Mouse (Mus musculus): ENCODE results near the gene Tgfa. TPM values are rescaled to one million over a fixed set of nuclear protein-coding genes. Genes with fewer than 3 reads are reported as not detected.

Gene Tgfa
- polyA plus RNA-seq, 1 experiment = 10.0 TPM

- TF ChIP-seq POLR2A (IDR thresholded peaks at IDR 0.05; ENCODE audit: borderline replicate concordance, extremely low read depth, insufficient read depth, insufficient read length, poor library complexity, severe bottlenecking) (no peak), CTCF (IDR thresholded peaks at IDR 0.05; ENCODE audit: borderline replicate concordance, extremely low read depth, insufficient read depth, insufficient read length) (no peak)
- DNase-seq (ENCODE audit: low read depth) = no peak
Observed at GRCm38 (mm10) chr6:86210619-86211018, 15.6 kb downstream of the Tgfa start.

- peak; percentile 67 for DNase-seq (ENCODE audit: low read depth)
- no peak for TF ChIP-seq CTCF (IDR thresholded peaks at IDR 0.05; ENCODE audit: borderline replicate concordance, extremely low read depth, insufficient read depth, insufficient read length)
- no peak for TF ChIP-seq POLR2A (IDR thresholded peaks at IDR 0.05; ENCODE audit: borderline replicate concordance, extremely low read depth, insufficient read depth, insufficient read length, poor library complexity, severe bottlenecking)
Observed at GRCm38 (mm10) chr6:86211081-86211763, 16.2 kb downstream of the Tgfa start.

- DNase-seq (ENCODE audit: low read depth) = no peak
- TF ChIP-seq POLR2A (IDR thresholded peaks at IDR 0.05; ENCODE audit: borderline replicate concordance, extremely low read depth, insufficient read depth, insufficient read length, poor library complexity, severe bottlenecking) = no peak
- no peak for TF ChIP-seq CTCF (IDR thresholded peaks at IDR 0.05; ENCODE audit: borderline replicate concordance, extremely low read depth, insufficient read depth, insufficient read length)
Observed at GRCm38 (mm10) chr6:86212871-86213640, 18.0 kb downstream of the Tgfa start.

GRCm38 (mm10) chr6:86218066-86218465 is 23.0 kb downstream of the Tgfa start:
- TF ChIP-seq POLR2A (IDR thresholded peaks at IDR 0.05; ENCODE audit: borderline replicate concordance, extremely low read depth, insufficient read depth, insufficient read length, poor library complexity, severe bottlenecking) (no peak), CTCF (IDR thresholded peaks at IDR 0.05; ENCODE audit: borderline replicate concordance, extremely low read depth, insufficient read depth, insufficient read length) (no peak)
- DNase-seq (ENCODE audit: low read depth) = no peak

GRCm38 (mm10) chr6:86218739-86219138 is 23.7 kb downstream of the Tgfa start:
- TF ChIP-seq POLR2A (IDR thresholded peaks at IDR 0.05; ENCODE audit: borderline replicate concordance, extremely low read depth, insufficient read depth, insufficient read length, poor library complexity, severe bottlenecking) = no peak
- no peak for TF ChIP-seq CTCF (IDR thresholded peaks at IDR 0.05; ENCODE audit: borderline replicate concordance, extremely low read depth, insufficient read depth, insufficient read length)
- DNase-seq (ENCODE audit: low read depth) = no peak

GRCm38 (mm10) chr6:86219494-86219893 is 24.5 kb downstream of the Tgfa start:
- no peak for TF ChIP-seq CTCF (IDR thresholded peaks at IDR 0.05; ENCODE audit: borderline replicate concordance, extremely low read depth, insufficient read depth, insufficient read length)
- no peak for TF ChIP-seq POLR2A (IDR thresholded peaks at IDR 0.05; ENCODE audit: borderline replicate concordance, extremely low read depth, insufficient read depth, insufficient read length, poor library complexity, severe bottlenecking)
- DNase-seq (ENCODE audit: low read depth) = no peak

- TF ChIP-seq CTCF (IDR thresholded peaks at IDR 0.05; ENCODE audit: borderline replicate concordance, extremely low read depth, insufficient read depth, insufficient read length) = no peak
- no peak for TF ChIP-seq POLR2A (IDR thresholded peaks at IDR 0.05; ENCODE audit: borderline replicate concordance, extremely low read depth, insufficient read depth, insufficient read length, poor library complexity, severe bottlenecking)
- DNase-seq (ENCODE audit: low read depth) = peak; percentile 32
Observed at GRCm38 (mm10) chr6:86220171-86220570, 25.1 kb downstream of the Tgfa start.

GRCm38 (mm10) chr6:86222381-86222780 is 27.4 kb downstream of the Tgfa start:
- no peak for TF ChIP-seq CTCF (IDR thresholded peaks at IDR 0.05; ENCODE audit: borderline replicate concordance, extremely low read depth, insufficient read depth, insufficient read length)
- no peak for TF ChIP-seq POLR2A (IDR thresholded peaks at IDR 0.05; ENCODE audit: borderline replicate concordance, extremely low read depth, insufficient read depth, insufficient read length, poor library complexity, severe bottlenecking)

GRCm38 (mm10) chr6:86225604-86226003 is 30.6 kb downstream of the Tgfa start:
- TF ChIP-seq CTCF (IDR thresholded peaks at IDR 0.05; ENCODE audit: borderline replicate concordance, extremely low read depth, insufficient read depth, insufficient read length) (no peak), POLR2A (IDR thresholded peaks at IDR 0.05; ENCODE audit: borderline replicate concordance, extremely low read depth, insufficient read depth, insufficient read length, poor library complexity, severe bottlenecking) (no peak)
- DNase-seq (ENCODE audit: low read depth) = no peak

More at GRCm38 (mm10) chr6:86222381-86222780, 27.4 kb downstream of the Tgfa start:
- no peak for DNase-seq (ENCODE audit: low read depth)

- TF ChIP-seq CTCF (IDR thresholded peaks at IDR 0.05; ENCODE audit: borderline replicate concordance, extremely low read depth, insufficient read depth, insufficient read length) = no peak
- no peak for TF ChIP-seq POLR2A (IDR thresholded peaks at IDR 0.05; ENCODE audit: borderline replicate concordance, extremely low read depth, insufficient read depth, insufficient read length, poor library complexity, severe bottlenecking)
Observed at GRCm38 (mm10) chr6:86232367-86232766, 37.3 kb downstream of the Tgfa start.

GRCm38 (mm10) chr6:86233512-86234430 is 38.7 kb downstream of the Tgfa start:
- DNase-seq (ENCODE audit: low read depth) = peak; percentile 40

More at GRCm38 (mm10) chr6:86232367-86232766, 37.3 kb downstream of the Tgfa start:
- no peak for DNase-seq (ENCODE audit: low read depth)

More at GRCm38 (mm10) chr6:86233512-86234430, 38.7 kb downstream of the Tgfa start:
- TF ChIP-seq POLR2A (IDR thresholded peaks at IDR 0.05; ENCODE audit: borderline replicate concordance, extremely low read depth, insufficient read depth, insufficient read length, poor library complexity, severe bottlenecking) = no peak
- TF ChIP-seq CTCF (IDR thresholded peaks at IDR 0.05; ENCODE audit: borderline replicate concordance, extremely low read depth, insufficient read depth, insufficient read length) = no peak
